Mouse (Mus musculus) forebrain, embryonic 15.5 days (tissue): Measurements from ENCODE around the gene Piga. TPM values are rescaled to one million over a fixed set of nuclear protein-coding genes. Genes with fewer than 3 reads are reported as not detected.

Experiments used
- polyA plus RNA-seq: library from polyadenylated mRNA; unstranded; fragments of >200 nt; fragmentation: Nextera tagmentation; extraction: Ambion mirVana; gene quantifications from 2 replicates; pipeline ENCODE4 v1.2.1, GENCODE M21; 2015

Gene Piga
- polyA plus RNA-seq, 1 experiment from 2014 or later, result 8.0 TPM

Other genes starting within 250 kb of the Piga start
- gene Bmx, start 161.6 kb upstream of the Piga start, polyA plus RNA-seq, result 0.08 and 0.14 TPM in 2 replicates
- gene Pir, start 150.4 kb upstream of the Piga start, polyA plus RNA-seq, result 2.4 and 3.6 TPM in 2 replicates
- gene Vegfd, start 46.4 kb upstream of the Piga start, polyA plus RNA-seq, result 0.52 and 0.95 TPM in 2 replicates
- gene Asb11, start 17.2 kb downstream of the Piga start, polyA plus RNA-seq, result 0.13 TPM in 1 of 2 replicates, not detected in the other
- gene Asb9, start 86.5 kb downstream of the Piga start, polyA plus RNA-seq, result not detected in 2 replicates